Mouse (Mus musculus) mesoderm, embryonic 11.5 days (tissue): ENCODE measurements around the gene Trat1.

Source experiments
- DNase-seq: peaks from one replicate; pipeline ENCODE4 v3.0.0-alpha.2; 2012; ENCODE audit warnings: low read depth, low spot score

Trat1 gene

DNA sequence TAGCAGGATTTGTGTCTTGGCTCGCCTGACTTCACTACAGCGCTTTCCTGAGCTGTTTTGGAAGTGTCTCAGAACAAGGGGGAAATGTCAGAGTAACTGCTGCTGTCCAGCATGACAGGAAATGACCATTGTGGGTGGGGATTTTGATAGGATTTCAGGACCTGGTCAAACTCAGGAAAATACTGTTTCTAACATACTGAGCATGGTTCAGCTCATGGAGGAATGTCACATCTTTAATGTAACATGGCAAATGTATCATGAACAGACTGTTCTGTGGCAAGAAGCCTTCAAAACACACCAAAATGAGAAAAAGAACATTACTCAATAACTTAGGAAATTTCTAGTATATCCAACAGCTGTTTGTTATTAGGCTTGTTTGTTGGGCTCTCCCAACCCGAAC is 52.1 kb downstream of the Trat1 start:
- DNase-seq, result no peak

DNA sequence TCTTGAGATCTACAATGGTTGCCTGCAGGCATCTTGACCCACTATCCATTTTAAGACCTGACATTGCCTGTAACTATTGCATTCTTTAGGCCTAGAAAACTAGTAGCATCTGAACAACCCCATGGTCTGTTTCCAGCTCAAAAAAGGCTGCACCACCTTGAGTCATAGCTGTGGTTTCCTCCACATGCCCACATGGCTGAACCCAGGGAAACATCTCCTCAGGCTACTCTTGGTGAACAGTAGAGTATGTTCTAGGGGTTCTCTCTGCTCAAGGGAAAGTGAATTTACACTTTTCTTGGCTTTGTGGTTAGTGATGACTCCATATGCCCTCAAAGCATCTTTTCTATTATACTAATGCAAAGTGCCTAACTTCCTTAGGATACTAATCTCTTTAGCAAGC is 55.5 kb downstream of the Trat1 start:
- no peak for DNase-seq

DNA sequence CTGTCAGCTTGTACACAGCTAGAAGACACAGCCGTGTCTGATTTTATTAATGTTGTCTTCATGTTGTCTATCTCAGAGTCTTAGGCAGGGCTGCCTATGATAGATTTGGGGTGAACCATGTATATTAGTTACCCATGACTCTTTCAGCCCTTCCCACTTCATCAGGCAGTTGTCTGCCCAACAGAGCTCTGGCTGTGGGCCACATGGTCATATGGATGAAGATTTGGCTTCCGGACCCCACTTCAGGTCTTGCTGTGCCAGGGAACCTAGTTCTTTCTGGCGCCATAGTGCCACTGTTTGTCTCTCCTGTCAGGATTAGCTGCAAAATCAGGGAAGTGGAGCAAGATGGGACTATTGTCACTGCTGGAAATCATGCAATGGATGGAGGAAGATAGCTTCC is 69.9 kb downstream of the Trat1 start:
- DNase-seq, result no peak
